Mouse (Mus musculus): ENCODE data around the gene Mast4.

- TF ChIP-seq POLR2A (IDR thresholded peaks at IDR 0.05; ENCODE audit: borderline replicate concordance, low read depth, low read length): no peak
- no peak for TF ChIP-seq CTCF (IDR thresholded peaks at IDR 0.05; ENCODE audit: low read depth, low read length)
Measured at GRCm38 (mm10) chr13:103082891-103083290, 251.4 kb downstream of the Mast4 start.
